Mouse (Mus musculus): ENCODE results near the gene Zfp319. TPM values are rescaled to one million over a fixed set of nuclear protein-coding genes. Genes with fewer than 3 reads are reported as not detected.

The Zfp319 gene
- polyA plus RNA-seq, 2 experiments = 8.4 to 13.8 TPM

- H3K27ac ChIP-seq (replicated peaks; ENCODE audit: low read depth, low read length) = no peak overlapping the region
- H3K4me2 ChIP-seq (replicated peaks; ENCODE audit: low read depth, low read length, severe bottlenecking) = no peak overlapping the region
- no peak for ATAC-seq (ENCODE audit: low FRiP score, low read depth)
- TF ChIP-seq POLR2A (IDR thresholded peaks at IDR 0.05; ENCODE audit: borderline replicate concordance, extremely low read depth, insufficient read depth, insufficient read length) = no peak
- peaks cover 19% of the 10 kb centered on the region for H3K4me1 ChIP-seq (ENCODE audit: control insufficient read depth, insufficient read depth, low read length)
- H3K4me3 ChIP-seq (replicated peaks; ENCODE audit: low read length) = no peak overlapping the region
- no peaks in the 10 kb centered on the region for H3K9me3 ChIP-seq (ENCODE audit: control insufficient read depth, low read length)
- H3K27me3 ChIP-seq (ENCODE audit: control insufficient read depth, insufficient read depth, low read length) = peaks cover 12% of the 10 kb centered on the region
- H3K9ac ChIP-seq (ENCODE audit: low read depth, low read length, severe bottlenecking) = no peak overlapping the region
- no peak for DNase-seq (ENCODE audit: low spot score)
- 53% methylated on average over 18 of the region's 19 CpGs for WGBS
- peaks cover 11% of the 10 kb centered on the region for H3K36me3 ChIP-seq (ENCODE audit: control insufficient read depth, insufficient read depth, low read length)
These were observed 17.3 kb upstream of the Zfp319 start for GRCm38 (mm10) chr8:95348811-95349630.

GRCm38 (mm10) chr8:95348356-95348755, 16.6 kb upstream of the Zfp319 start:
- Histone ChIP-seq H3K4me1 (ENCODE audit: control insufficient read depth, insufficient read depth, low read length) (peaks cover 16% of the 10 kb centered on the region), H3K27ac (replicated peaks; ENCODE audit: low read depth, low read length) (no peak overlapping the region), H3K4me3 (replicated peaks; ENCODE audit: low read length) (no peak overlapping the region), H3K4me2 (replicated peaks; ENCODE audit: low read depth, low read length, severe bottlenecking) (no peak overlapping the region), H3K9ac (ENCODE audit: low read depth, low read length, severe bottlenecking) (no peak overlapping the region), H3K9me3 (ENCODE audit: control insufficient read depth, low read length) (no peaks in the 10 kb centered on the region), H3K36me3 (ENCODE audit: control insufficient read depth, insufficient read depth, low read length) (peaks cover 18% of the 10 kb centered on the region), H3K27me3 (ENCODE audit: control insufficient read depth, insufficient read depth, low read length) (peaks cover 12% of the 10 kb centered on the region)
- no peak for TF ChIP-seq POLR2A (IDR thresholded peaks at IDR 0.05; ENCODE audit: borderline replicate concordance, extremely low read depth, insufficient read depth, insufficient read length)
- no peak for ATAC-seq (ENCODE audit: low FRiP score, low read depth)
- WGBS = 77% methylated on average over 2 of the region's 2 CpGs
- no peak for DNase-seq (ENCODE audit: low spot score)

GRCm38 (mm10) chr8:95346643-95347545, 15.1 kb upstream of the Zfp319 start:
- no peak overlapping the region for H3K4me3 ChIP-seq (replicated peaks; ENCODE audit: low read length)
- TF ChIP-seq POLR2A (IDR thresholded peaks at IDR 0.05; ENCODE audit: borderline replicate concordance, extremely low read depth, insufficient read depth, insufficient read length) = no peak
- no peak overlapping the region for H3K9ac ChIP-seq (ENCODE audit: low read depth, low read length, severe bottlenecking)
- H3K27me3 ChIP-seq (ENCODE audit: control insufficient read depth, insufficient read depth, low read length) = peaks cover 9% of the 10 kb centered on the region
- peaks cover 14% of the 10 kb centered on the region for H3K4me1 ChIP-seq (ENCODE audit: control insufficient read depth, insufficient read depth, low read length)
- H3K27ac ChIP-seq (replicated peaks; ENCODE audit: low read depth, low read length) = no peak overlapping the region
- peaks cover 26% of the 10 kb centered on the region for H3K36me3 ChIP-seq (ENCODE audit: control insufficient read depth, insufficient read depth, low read length)
- ATAC-seq (ENCODE audit: low FRiP score, low read depth) (peak; percentile 62), DNase-seq (ENCODE audit: low spot score) (peak; percentile 89)
- no peak overlapping the region for H3K4me2 ChIP-seq (replicated peaks; ENCODE audit: low read depth, low read length, severe bottlenecking)
- WGBS = 13% methylated on average over 8 of the region's 8 CpGs
- H3K9me3 ChIP-seq (ENCODE audit: control insufficient read depth, low read length) = no peaks in the 10 kb centered on the region

GRCm38 (mm10) chr8:95344668-95345067, 12.9 kb upstream of the Zfp319 start:
- Histone ChIP-seq H3K4me3 (replicated peaks; ENCODE audit: low read length) (no peak overlapping the region), H3K27me3 (ENCODE audit: control insufficient read depth, insufficient read depth, low read length) (no peaks in the 10 kb centered on the region), H3K36me3 (ENCODE audit: control insufficient read depth, insufficient read depth, low read length) (peaks cover 31% of the 10 kb centered on the region), H3K9me3 (ENCODE audit: control insufficient read depth, low read length) (no peaks in the 10 kb centered on the region), H3K4me2 (replicated peaks; ENCODE audit: low read depth, low read length, severe bottlenecking) (no peak overlapping the region), H3K27ac (replicated peaks; ENCODE audit: low read depth, low read length) (no peak overlapping the region), H3K9ac (ENCODE audit: low read depth, low read length, severe bottlenecking) (no peak overlapping the region), H3K4me1 (ENCODE audit: control insufficient read depth, insufficient read depth, low read length) (peaks cover 10% of the 10 kb centered on the region)
- TF ChIP-seq POLR2A (IDR thresholded peaks at IDR 0.05; ENCODE audit: borderline replicate concordance, extremely low read depth, insufficient read depth, insufficient read length) = no peak
- ATAC-seq (ENCODE audit: low FRiP score, low read depth) = no peak
- no peak for DNase-seq (ENCODE audit: low spot score)
- 80% methylated on average over 6 of the region's 6 CpGs for WGBS

- Histone ChIP-seq H3K9me3 (ENCODE audit: control insufficient read depth, low read length) (no peaks in the 10 kb centered on the region), H3K9ac (ENCODE audit: low read depth, low read length, severe bottlenecking) (no peak overlapping the region), H3K36me3 (ENCODE audit: control insufficient read depth, insufficient read depth, low read length) (peaks cover 52% of the 10 kb centered on the region), H3K27me3 (ENCODE audit: control insufficient read depth, insufficient read depth, low read length) (no peaks in the 10 kb centered on the region), H3K27ac (replicated peaks; ENCODE audit: low read depth, low read length) (no peak overlapping the region), H3K4me1 (ENCODE audit: control insufficient read depth, insufficient read depth, low read length) (no peaks in the 10 kb centered on the region), H3K4me2 (replicated peaks; ENCODE audit: low read depth, low read length, severe bottlenecking) (no peak overlapping the region), H3K4me3 (replicated peaks; ENCODE audit: low read length) (no peak overlapping the region)
- 68% methylated on average over 5 of the region's 5 CpGs for WGBS
- no peak for ATAC-seq (ENCODE audit: low FRiP score, low read depth)
- TF ChIP-seq POLR2A (IDR thresholded peaks at IDR 0.05; ENCODE audit: borderline replicate concordance, extremely low read depth, insufficient read depth, insufficient read length) = no peak
- DNase-seq (ENCODE audit: low spot score) = no peak
These were observed 10.0 kb upstream of the Zfp319 start for GRCm38 (mm10) chr8:95341721-95342120.

Measured in limb, embryonic 14.5 days (tissue).